Mouse (Mus musculus): ENCODE data around the gene Usp10. TPM values are rescaled to one million over a fixed set of nuclear protein-coding genes. Genes with fewer than 3 reads are reported as not detected.

Usp10 gene
- polyA plus RNA-seq, 1 experiment = 8.3 TPM

DNA sequence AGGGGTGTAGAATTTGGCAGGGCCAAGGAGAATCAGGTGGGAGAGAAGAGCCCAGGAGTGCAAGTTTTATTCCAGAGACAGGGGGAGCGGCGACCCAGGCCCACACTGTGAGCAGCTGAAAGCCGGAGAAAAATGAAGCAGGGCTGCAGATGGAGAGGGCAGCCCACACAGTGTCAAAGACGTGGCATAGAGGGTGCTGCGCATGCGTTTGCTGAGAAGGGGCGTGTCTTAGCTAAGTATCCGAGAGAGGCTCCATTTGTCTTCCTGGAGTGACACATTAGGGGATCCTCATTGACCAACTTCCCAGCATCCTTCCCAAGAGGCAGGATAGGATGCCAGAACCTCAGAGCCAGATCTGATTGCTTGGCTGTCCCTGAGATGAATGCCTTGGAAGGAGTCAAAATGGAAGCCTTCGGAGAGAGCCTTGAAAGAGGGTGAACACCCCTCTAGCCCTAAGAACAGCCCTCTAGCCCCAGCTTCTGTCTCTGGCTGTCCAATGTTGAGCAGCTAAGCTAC lies 96.5 kb downstream of the Usp10 start:
- no peak for TF ChIP-seq TAL1 (IDR thresholded peaks at IDR 0.05; ENCODE audit: low read length)
- TF ChIP-seq GATA1 (IDR thresholded peaks at IDR 0.05; ENCODE audit: low read length) = no peak
- Histone ChIP-seq H3K27me3 (ENCODE audit: control insufficient read depth) (no peaks in the 10 kb centered on the region), H3K36me3 (ENCODE audit: control insufficient read depth) (no peaks in the 10 kb centered on the region), H3K4me3 (replicated peaks) (no peak overlapping the region), H3K4me1 (ENCODE audit: control insufficient read depth) (no peaks in the 10 kb centered on the region), H3K9me3 (ENCODE audit: control insufficient read depth, low read length) (no peaks in the 10 kb centered on the region)

Other genes starting within 250 kb of the Usp10 start
- gene Wfdc1, start 244.0 kb upstream of the Usp10 start, polyA plus RNA-seq (2012) = not detected in 2 replicates
- not detected in 2 replicates for gene Atp2c2, start 210.4 kb upstream of the Usp10 start, polyA plus RNA-seq (2012)
- gene Tldc1, start 131.9 kb upstream of the Usp10 start, polyA plus RNA-seq (2012) = 0.09 and 0.23 TPM in 2 replicates
- gene Cotl1, start 69.8 kb upstream of the Usp10 start, polyA plus RNA-seq (2012) = 2.6 and 3.7 TPM in 2 replicates
- 0.02 and 0.12 TPM in 2 replicates for gene Klhl36, start 48.1 kb upstream of the Usp10 start, polyA plus RNA-seq (2012)
- gene Gm20388, start 481 bp downstream of the Usp10 start, polyA plus RNA-seq (2012) = 0.36 TPM in 1 of 2 replicates, not detected in the other
- not detected in 2 replicates for gene Crispld2, start 82.1 kb downstream of the Usp10 start, polyA plus RNA-seq (2012)
- gene Zdhhc7, start 191.1 kb downstream of the Usp10 start, polyA plus RNA-seq (2012) = 1.8 and 4.0 TPM in 2 replicates
- 0.01 TPM in 2 replicates for gene 6430548M08Rik, start 203.8 kb downstream of the Usp10 start, polyA plus RNA-seq (2012)